Mouse (Mus musculus) olfactory bulb, adult 2 months (tissue): ENCODE measurements at regions not wholly inside any gene's neighbourhood (a gene's known extent, or its start where the extent isn't known, plus 50 kb on each side); places are given as distances from the start of the nearest gene placed in this dataset.

Experiments used
- CTCF ChIP-seq: fragments of 200-500 bp; IDR thresholded peaks from 2 replicates; pipeline ENCODE4 v1.5.1; 2012; ENCODE audit warnings: low read depth, mild to moderate bottlenecking, low read length, moderate library complexity; ENCODE audit not compliant: insufficient read depth
- POLR2A ChIP-seq: fragments of 200-500 bp; IDR thresholded peaks from 2 replicates; pipeline ENCODE4 v1.6.1; 2012; ENCODE audit warnings: mild to moderate bottlenecking, low read depth, low read length, moderate library complexity; ENCODE audit not compliant: insufficient read depth

- no peak for TF ChIP-seq CTCF
- TF ChIP-seq POLR2A = no peak
These were observed 82.7 kb downstream of the Cstad start for GRCm38 (mm10) chr2:30677498-30677897.
